Mouse (Mus musculus): Measurements from ENCODE around the gene 2510039O18Rik. TPM values are rescaled to one million over a fixed set of nuclear protein-coding genes. Genes with fewer than 3 reads are reported as not detected.

Gene 2510039O18Rik
- polyA plus RNA-seq, 1 experiment from 2014 or later, result 11.7 TPM

GRCm38 (mm10) chr4:147905090-147905659 lies 35.5 kb upstream of the 2510039O18Rik start:
- no peak; the same call in 1 of the 2 replicates for ATAC-seq (ENCODE audit: low read depth)
- H3K27ac ChIP-seq (ENCODE audit: low read length), result no peak overlapping the region
- peak overlapping the region; percentile 67 for H3K4me2 ChIP-seq (ENCODE audit: low read depth, low read length)
- H3K27me3 ChIP-seq (ENCODE audit: control insufficient read depth, insufficient read depth, low read depth, low read length), result no peaks in the 10 kb centered on the region
- H3K9me3 ChIP-seq (ENCODE audit: control insufficient read depth, low read length), result no peaks in the 10 kb centered on the region
- peaks cover 2% of the 10 kb centered on the region; the same call in 1 of the 2 replicates for H3K36me3 ChIP-seq (ENCODE audit: control insufficient read depth, insufficient read depth, low read length)
- under 1% methylated on average over 8 of the region's 8 CpGs for WGBS
- peak overlapping the region; percentile 89 for H3K4me3 ChIP-seq (ENCODE audit: low read length)
- H3K9ac ChIP-seq (ENCODE audit: low read length), result peak overlapping the region; percentile 94; the same call in 1 of the 2 replicates
- H3K4me1 ChIP-seq (replicated peaks; ENCODE audit: control insufficient read depth, insufficient read depth, low read length), result peaks cover 11% of the 10 kb centered on the region

DNA sequence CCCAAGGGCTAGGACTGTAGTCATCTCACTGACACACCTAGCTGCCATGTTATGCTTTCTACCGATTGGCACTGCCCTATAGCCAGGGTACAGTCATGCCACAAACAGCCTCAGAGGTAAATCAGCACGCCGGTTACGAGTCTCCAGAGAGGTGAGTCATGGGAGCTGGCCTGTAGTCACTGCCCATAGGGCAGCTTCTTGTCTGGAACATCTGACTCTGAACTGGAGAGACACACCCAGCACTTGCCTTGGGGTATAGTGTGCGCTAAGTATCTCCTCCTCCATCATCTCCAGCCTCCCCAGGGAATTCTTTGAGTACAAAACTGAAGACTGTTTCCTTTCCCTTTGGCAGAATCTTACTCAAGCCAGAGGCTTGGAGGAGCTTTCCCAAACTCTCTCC lies 34.5 kb upstream of the 2510039O18Rik start:
- Histone ChIP-seq H3K27me3 (ENCODE audit: control insufficient read depth, insufficient read depth, low read depth, low read length) (no peaks in the 10 kb centered on the region), H3K4me2 (ENCODE audit: low read depth, low read length) (no peak overlapping the region), H3K36me3 (ENCODE audit: control insufficient read depth, insufficient read depth, low read length) (peaks cover 2% of the 10 kb centered on the region; the same call in 1 of the 2 replicates), H3K4me1 (replicated peaks; ENCODE audit: control insufficient read depth, insufficient read depth, low read length) (peaks cover 11% of the 10 kb centered on the region), H3K4me3 (ENCODE audit: low read length) (no peak overlapping the region), H3K9me3 (ENCODE audit: control insufficient read depth, low read length) (no peaks in the 10 kb centered on the region), H3K9ac (ENCODE audit: low read length) (no peak overlapping the region), H3K27ac (ENCODE audit: low read length) (no peak overlapping the region)
- ATAC-seq (ENCODE audit: low read depth), result no peak
- WGBS, result 76% methylated on average over 5 of the region's 5 CpGs

GRCm38 (mm10) chr4:147909486-147909885 lies 31.2 kb upstream of the 2510039O18Rik start:
- WGBS, result 81% methylated on average over 5 of the region's 5 CpGs
- H3K9ac ChIP-seq (ENCODE audit: low read length), result no peak overlapping the region
- H3K9me3 ChIP-seq (ENCODE audit: control insufficient read depth, low read length), result no peaks in the 10 kb centered on the region
- H3K27me3 ChIP-seq (ENCODE audit: control insufficient read depth, insufficient read depth, low read depth, low read length), result no peaks in the 10 kb centered on the region
- no peak overlapping the region for H3K4me2 ChIP-seq (ENCODE audit: low read depth, low read length)
- no peaks in the 10 kb centered on the region for H3K36me3 ChIP-seq (ENCODE audit: control insufficient read depth, insufficient read depth, low read length)
- H3K27ac ChIP-seq (ENCODE audit: low read length), result no peak overlapping the region
- H3K4me1 ChIP-seq (replicated peaks; ENCODE audit: control insufficient read depth, insufficient read depth, low read length), result 0 out of 2 replicates have a peak, but pooled peaks cover 3% of the 10 kb centered on the region
- ATAC-seq (ENCODE audit: low read depth), result no peak
- H3K4me3 ChIP-seq (ENCODE audit: low read length), result no peak overlapping the region

- no peak overlapping the region for H3K27ac ChIP-seq (ENCODE audit: low read length)
- H3K27me3 ChIP-seq (ENCODE audit: control insufficient read depth, insufficient read depth, low read depth, low read length), result no peaks in the 10 kb centered on the region
- 56% methylated on average over 7 of the region's 7 CpGs for WGBS
- H3K9me3 ChIP-seq (ENCODE audit: control insufficient read depth, low read length), result no peaks in the 10 kb centered on the region
- H3K4me3 ChIP-seq (ENCODE audit: low read length), result no peak overlapping the region
- H3K4me1 ChIP-seq (replicated peaks; ENCODE audit: control insufficient read depth, insufficient read depth, low read length), result no peaks in the 10 kb centered on the region
- no peak overlapping the region for H3K9ac ChIP-seq (ENCODE audit: low read length)
- no peak overlapping the region for H3K4me2 ChIP-seq (ENCODE audit: low read depth, low read length)
- ATAC-seq (ENCODE audit: low read depth), result peak; percentile 20; the same call in 1 of the 2 replicates
- H3K36me3 ChIP-seq (ENCODE audit: control insufficient read depth, insufficient read depth, low read length), result peaks cover 3% of the 10 kb centered on the region; the same call in 1 of the 2 replicates
Observed at GRCm38 (mm10) chr4:147918459-147919121, 22.1 kb upstream of the 2510039O18Rik start.

DNA sequence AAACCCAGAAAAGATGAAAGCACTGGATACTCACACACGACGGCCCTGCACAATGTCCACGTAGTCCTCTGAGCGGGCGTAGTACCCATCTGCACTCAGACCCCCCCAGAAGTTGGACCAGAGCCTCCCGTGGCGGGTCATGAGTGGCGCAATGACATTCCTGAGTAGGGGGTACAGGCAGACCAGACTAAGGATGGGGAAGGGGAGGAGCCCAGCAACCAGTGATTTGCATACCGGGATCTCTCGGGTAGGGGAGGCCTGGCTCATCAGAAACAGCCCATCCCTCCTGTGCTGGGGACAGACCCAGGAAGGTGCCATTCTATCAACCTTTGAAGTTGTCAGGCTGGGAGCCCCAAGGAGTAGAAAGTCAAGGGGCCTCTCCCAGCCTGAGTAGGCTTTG lies 19.7 kb upstream of the 2510039O18Rik start:
- no peaks in the 10 kb centered on the region for H3K27me3 ChIP-seq (ENCODE audit: control insufficient read depth, insufficient read depth, low read depth, low read length)
- H3K4me2 ChIP-seq (ENCODE audit: low read depth, low read length), result no peak overlapping the region
- H3K27ac ChIP-seq (ENCODE audit: low read length), result no peak overlapping the region
- H3K4me1 ChIP-seq (replicated peaks; ENCODE audit: control insufficient read depth, insufficient read depth, low read length), result no peaks in the 10 kb centered on the region
- peaks cover 3% of the 10 kb centered on the region; the same call in 1 of the 2 replicates for H3K36me3 ChIP-seq (ENCODE audit: control insufficient read depth, insufficient read depth, low read length)
- no peak for ATAC-seq (ENCODE audit: low read depth)
- 27% methylated on average over 10 of the region's 10 CpGs for WGBS
- H3K4me3 ChIP-seq (ENCODE audit: low read length), result no peak overlapping the region
- H3K9me3 ChIP-seq (ENCODE audit: control insufficient read depth, low read length), result no peaks in the 10 kb centered on the region
- H3K9ac ChIP-seq (ENCODE audit: low read length), result no peak overlapping the region

DNA sequence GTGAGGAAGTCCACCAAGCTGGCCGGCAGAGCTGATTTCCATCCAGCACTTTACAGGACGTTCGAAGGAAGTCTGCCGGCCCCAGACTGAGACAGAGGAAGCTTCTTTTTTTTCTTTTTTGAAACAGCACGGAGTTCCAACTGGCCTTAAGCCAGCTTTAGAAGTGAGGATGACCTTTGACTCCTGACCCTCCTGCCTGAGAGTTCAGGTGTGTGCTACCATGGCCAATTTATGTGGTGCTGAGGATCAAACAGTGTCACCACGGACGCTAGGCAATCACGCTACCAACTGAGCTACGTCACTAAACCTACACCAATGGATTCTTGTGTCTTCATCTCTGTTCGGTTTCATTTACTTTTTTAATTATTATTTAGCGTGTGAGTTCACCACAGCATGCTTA lies 18.4 kb upstream of the 2510039O18Rik start:
- H3K27ac ChIP-seq (ENCODE audit: low read length), result no peak overlapping the region
- H3K9me3 ChIP-seq (ENCODE audit: control insufficient read depth, low read length), result no peaks in the 10 kb centered on the region
- WGBS, result 70% methylated on average over 11 of the region's 11 CpGs
- H3K4me2 ChIP-seq (ENCODE audit: low read depth, low read length), result no peak overlapping the region
- H3K4me1 ChIP-seq (replicated peaks; ENCODE audit: control insufficient read depth, insufficient read depth, low read length), result no peaks in the 10 kb centered on the region
- no peak overlapping the region for H3K9ac ChIP-seq (ENCODE audit: low read length)
- no peak for ATAC-seq (ENCODE audit: low read depth)
- no peak overlapping the region for H3K4me3 ChIP-seq (ENCODE audit: low read length)
- peaks cover 3% of the 10 kb centered on the region; the same call in 1 of the 2 replicates for H3K36me3 ChIP-seq (ENCODE audit: control insufficient read depth, insufficient read depth, low read length)
- no peaks in the 10 kb centered on the region for H3K27me3 ChIP-seq (ENCODE audit: control insufficient read depth, insufficient read depth, low read depth, low read length)

DNA sequence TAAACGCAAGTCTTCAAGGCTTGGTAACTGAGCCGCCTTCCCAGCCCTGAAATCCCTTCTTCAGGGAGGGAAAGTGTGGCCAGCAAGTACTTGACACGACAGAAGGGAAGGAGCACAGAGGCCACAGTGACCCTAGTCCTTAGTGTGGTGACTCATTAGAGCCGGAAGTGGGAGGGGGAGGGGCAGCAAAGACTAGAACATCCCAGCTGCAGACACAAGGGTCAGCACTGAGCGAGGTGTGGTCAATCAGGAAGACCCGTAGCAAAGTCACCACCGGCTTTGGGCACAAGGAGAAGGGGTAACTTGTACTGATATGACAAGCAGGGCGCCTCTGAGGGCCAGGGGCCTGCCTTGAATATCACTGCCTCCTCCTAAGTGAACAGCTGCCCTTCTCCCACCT lies 13.0 kb upstream of the 2510039O18Rik start:
- peak; percentile 64; the same call in 1 of the 2 replicates for ATAC-seq (ENCODE audit: low read depth)
- no peak overlapping the region for H3K9ac ChIP-seq (ENCODE audit: low read length)
- H3K4me2 ChIP-seq (ENCODE audit: low read depth, low read length), result no peak overlapping the region
- H3K27ac ChIP-seq (ENCODE audit: low read length), result no peak overlapping the region
- H3K36me3 ChIP-seq (ENCODE audit: control insufficient read depth, insufficient read depth, low read length), result no peaks in the 10 kb centered on the region; the same call in 1 of the 2 replicates
- H3K4me3 ChIP-seq (ENCODE audit: low read length), result no peak overlapping the region
- H3K27me3 ChIP-seq (ENCODE audit: control insufficient read depth, insufficient read depth, low read depth, low read length), result no peaks in the 10 kb centered on the region
- 30% methylated on average over 8 of the region's 8 CpGs for WGBS
- H3K9me3 ChIP-seq (ENCODE audit: control insufficient read depth, low read length), result no peaks in the 10 kb centered on the region
- no peaks in the 10 kb centered on the region for H3K4me1 ChIP-seq (replicated peaks; ENCODE audit: control insufficient read depth, insufficient read depth, low read length)

- H3K36me3 ChIP-seq (ENCODE audit: control insufficient read depth, insufficient read depth, low read length), result no peaks in the 10 kb centered on the region; the same call in 1 of the 2 replicates
- no peak overlapping the region for H3K4me2 ChIP-seq (ENCODE audit: low read depth, low read length)
- H3K27ac ChIP-seq (ENCODE audit: low read length), result no peak overlapping the region
- H3K9me3 ChIP-seq (ENCODE audit: control insufficient read depth, low read length), result no peaks in the 10 kb centered on the region
- no peaks in the 10 kb centered on the region for H3K4me1 ChIP-seq (replicated peaks; ENCODE audit: control insufficient read depth, insufficient read depth, low read length)
- H3K9ac ChIP-seq (ENCODE audit: low read length), result no peak overlapping the region
- no peaks in the 10 kb centered on the region for H3K27me3 ChIP-seq (ENCODE audit: control insufficient read depth, insufficient read depth, low read depth, low read length)
- 0 out of 2 replicates have a peak, but pooled peaks have one; percentile 18 for ATAC-seq (ENCODE audit: low read depth)
- WGBS, result 33% methylated on average over 9 of the region's 9 CpGs
- H3K4me3 ChIP-seq (ENCODE audit: low read length), result no peak overlapping the region
Observed at GRCm38 (mm10) chr4:147928136-147928535, 12.6 kb upstream of the 2510039O18Rik start.

DNA sequence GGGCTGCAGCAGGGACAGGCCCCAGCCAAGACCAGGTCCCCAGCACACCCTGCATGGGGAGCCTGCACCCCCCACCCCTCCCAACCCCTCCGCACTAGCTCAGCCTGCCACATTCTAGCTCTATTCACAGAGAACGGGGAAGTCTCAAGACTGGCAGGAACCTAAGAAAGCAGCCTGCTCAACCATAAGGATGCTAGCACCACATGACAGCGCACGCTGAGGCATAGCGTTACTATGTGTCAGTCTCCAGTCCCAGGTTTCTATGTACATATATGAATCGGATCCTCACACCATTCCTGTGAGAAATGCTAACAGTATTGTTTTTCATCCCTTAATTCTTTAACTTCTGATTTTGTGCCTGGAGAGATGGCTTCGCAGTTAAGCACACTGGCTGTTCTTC lies 12.2 kb upstream of the 2510039O18Rik start:
- Histone ChIP-seq H3K36me3 (ENCODE audit: control insufficient read depth, insufficient read depth, low read length) (no peaks in the 10 kb centered on the region), H3K4me1 (replicated peaks; ENCODE audit: control insufficient read depth, insufficient read depth, low read length) (no peaks in the 10 kb centered on the region), H3K9ac (ENCODE audit: low read length) (no peak overlapping the region), H3K27me3 (ENCODE audit: control insufficient read depth, insufficient read depth, low read depth, low read length) (no peaks in the 10 kb centered on the region), H3K4me2 (ENCODE audit: low read depth, low read length) (no peak overlapping the region), H3K4me3 (ENCODE audit: low read length) (no peak overlapping the region), H3K27ac (ENCODE audit: low read length) (no peak overlapping the region), H3K9me3 (ENCODE audit: control insufficient read depth, low read length) (no peaks in the 10 kb centered on the region)
- 71% methylated on average over 7 of the region's 7 CpGs for WGBS
- no peak for ATAC-seq (ENCODE audit: low read depth)
